Mouse (Mus musculus): ENCODE measurements at regions not wholly inside any gene's neighbourhood (a gene's known extent, or its start where the extent isn't known, plus 50 kb on each side); places are given as distances from the start of the nearest gene placed in this dataset.

GRCm38 (mm10) chr3:155373591-155373990, 280.4 kb downstream of the Lrriq3 start:
- H3K9ac ChIP-seq (replicated peaks), result no peak overlapping the region
- no peaks in the 10 kb centered on the region for H3K4me1 ChIP-seq
- no peak overlapping the region for H3K27ac ChIP-seq (replicated peaks)
- no peak overlapping the region for H3K4me3 ChIP-seq
- H3K9me3 ChIP-seq, result no peaks in the 10 kb centered on the region
- ATAC-seq (replicated peaks), result no peak
- H3K4me2 ChIP-seq (replicated peaks), result no peak overlapping the region
- no peaks in the 10 kb centered on the region for H3K36me3 ChIP-seq
- no peaks in the 10 kb centered on the region for H3K27me3 ChIP-seq
- WGBS, result 61% methylated on average over 1 of the region's 1 CpGs

- Histone ChIP-seq H3K9me3 (no peaks in the 10 kb centered on the region), H3K9ac (replicated peaks) (no peak overlapping the region), H3K4me3 (no peak overlapping the region), H3K36me3 (no peaks in the 10 kb centered on the region), H3K4me2 (replicated peaks) (no peak overlapping the region), H3K27ac (replicated peaks) (0 out of 2 replicates have a peak overlapping the region, but pooled peaks have one; percentile 8), H3K4me1 (no peaks in the 10 kb centered on the region), H3K27me3 (no peaks in the 10 kb centered on the region)
- ATAC-seq (replicated peaks), result peak; percentile 73
- 62% methylated on average over 4 of the region's 4 CpGs for whole genome bisulfite sequencing
Observed at GRCm38 (mm10) chr3:155381910-155382309, 288.7 kb downstream of the Lrriq3 start.

- H3K36me3 ChIP-seq, result no peaks in the 10 kb centered on the region
- H3K9ac ChIP-seq (replicated peaks), result no peak overlapping the region
- no peak overlapping the region for H3K27ac ChIP-seq (replicated peaks)
- H3K9me3 ChIP-seq, result no peaks in the 10 kb centered on the region
- H3K27me3 ChIP-seq, result no peaks in the 10 kb centered on the region
- 92% methylated on average over 2 of the region's 2 CpGs for WGBS
- H3K4me3 ChIP-seq, result no peak overlapping the region
- no peak for ATAC-seq (replicated peaks)
- no peaks in the 10 kb centered on the region for H3K4me1 ChIP-seq
- H3K4me2 ChIP-seq (replicated peaks), result no peak overlapping the region
Observed at GRCm38 (mm10) chr3:155382817-155383216, 289.6 kb downstream of the Lrriq3 start.

- WGBS, result 86% methylated on average over 5 of the region's 5 CpGs
- H3K27me3 ChIP-seq, result no peaks in the 10 kb centered on the region
- H3K4me1 ChIP-seq, result no peaks in the 10 kb centered on the region
- H3K27ac ChIP-seq (replicated peaks), result no peak overlapping the region
- H3K4me2 ChIP-seq (replicated peaks), result no peak overlapping the region
- no peaks in the 10 kb centered on the region for H3K36me3 ChIP-seq
- H3K9me3 ChIP-seq, result no peaks in the 10 kb centered on the region
- H3K4me3 ChIP-seq, result no peak overlapping the region
- H3K9ac ChIP-seq (replicated peaks), result no peak overlapping the region
- no peak for ATAC-seq (replicated peaks)
Observed at GRCm38 (mm10) chr3:155390666-155391065, 297.4 kb downstream of the Lrriq3 start.

GRCm38 (mm10) chr3:155396134-155396533, 302.9 kb downstream of the Lrriq3 start:
- Histone ChIP-seq H3K27ac (replicated peaks) (no peak overlapping the region), H3K4me3 (no peak overlapping the region), H3K27me3 (no peaks in the 10 kb centered on the region), H3K4me2 (replicated peaks) (no peak overlapping the region), H3K36me3 (no peaks in the 10 kb centered on the region), H3K4me1 (no peaks in the 10 kb centered on the region), H3K9ac (replicated peaks) (no peak overlapping the region), H3K9me3 (no peaks in the 10 kb centered on the region)
- ATAC-seq (replicated peaks), result no peak
- WGBS, result 90% methylated on average over 2 of the region's 2 CpGs

- H3K9me3 ChIP-seq, result no peaks in the 10 kb centered on the region
- H3K27me3 ChIP-seq, result no peaks in the 10 kb centered on the region
- no peak overlapping the region for H3K9ac ChIP-seq (replicated peaks)
- no peaks in the 10 kb centered on the region for H3K4me1 ChIP-seq
- no peak for ATAC-seq (replicated peaks)
- no peak overlapping the region for H3K4me3 ChIP-seq
- H3K27ac ChIP-seq (replicated peaks), result no peak overlapping the region
- WGBS, result 89% methylated on average over 1 of the region's 1 CpGs
- no peaks in the 10 kb centered on the region for H3K36me3 ChIP-seq
- H3K4me2 ChIP-seq (replicated peaks), result no peak overlapping the region
Observed at GRCm38 (mm10) chr3:155401763-155402162, 308.5 kb downstream of the Lrriq3 start.

GRCm38 (mm10) chr3:155408907-155409306, 315.7 kb downstream of the Lrriq3 start:
- WGBS, result 44% methylated on average over 2 of the region's 2 CpGs
- H3K27ac ChIP-seq (replicated peaks), result no peak overlapping the region
- no peaks in the 10 kb centered on the region for H3K36me3 ChIP-seq
- H3K9ac ChIP-seq (replicated peaks), result no peak overlapping the region
- H3K9me3 ChIP-seq, result no peaks in the 10 kb centered on the region
- H3K27me3 ChIP-seq, result no peaks in the 10 kb centered on the region
- ATAC-seq (replicated peaks), result no peak
- peaks cover 9% of the 10 kb centered on the region; the same call in 1 of the 2 replicates for H3K4me1 ChIP-seq
- H3K4me3 ChIP-seq, result no peak overlapping the region
- H3K4me2 ChIP-seq (replicated peaks), result no peak overlapping the region

- Histone ChIP-seq H3K4me3 (no peak overlapping the region), H3K27me3 (no peaks in the 10 kb centered on the region), H3K36me3 (no peaks in the 10 kb centered on the region), H3K9me3 (no peaks in the 10 kb centered on the region), H3K4me2 (replicated peaks) (no peak overlapping the region), H3K9ac (replicated peaks) (no peak overlapping the region), H3K27ac (replicated peaks) (no peak overlapping the region), H3K4me1 (peaks cover 9% of the 10 kb centered on the region; the same call in 1 of the 2 replicates)
- ATAC-seq (replicated peaks), result no peak
- WGBS, result 66% methylated on average over 2 of the region's 2 CpGs
Observed at GRCm38 (mm10) chr3:155409371-155409770, 316.1 kb downstream of the Lrriq3 start.

- no peaks in the 10 kb centered on the region for H3K27me3 ChIP-seq
- no peaks in the 10 kb centered on the region for H3K36me3 ChIP-seq
- whole genome bisulfite sequencing, result 80% methylated on average over 2 of the region's 2 CpGs
- ATAC-seq (replicated peaks), result peak; percentile 53; the same call in 1 of the 2 replicates
- no peak overlapping the region for H3K9ac ChIP-seq (replicated peaks)
- no peak overlapping the region for H3K4me3 ChIP-seq
- no peak overlapping the region for H3K27ac ChIP-seq (replicated peaks)
- H3K4me2 ChIP-seq (replicated peaks), result no peak overlapping the region
- H3K9me3 ChIP-seq, result no peaks in the 10 kb centered on the region
- peaks cover 9% of the 10 kb centered on the region; the same call in 1 of the 2 replicates for H3K4me1 ChIP-seq
Observed at GRCm38 (mm10) chr3:155409867-155410266, 316.6 kb downstream of the Lrriq3 start.

- Histone ChIP-seq H3K4me2 (replicated peaks) (no peak overlapping the region), H3K36me3 (no peaks in the 10 kb centered on the region), H3K4me1 (no peaks in the 10 kb centered on the region), H3K9ac (replicated peaks) (no peak overlapping the region), H3K27ac (replicated peaks) (peak overlapping the region; percentile 41), H3K9me3 (no peaks in the 10 kb centered on the region), H3K27me3 (no peaks in the 10 kb centered on the region), H3K4me3 (no peak overlapping the region)
- ATAC-seq (replicated peaks), result peak; percentile 62; the same call in 1 of the 2 replicates
- 78% methylated on average over 16 of the region's 16 CpGs for WGBS
Observed at GRCm38 (mm10) chr3:155459701-155460481, 366.7 kb downstream of the Lrriq3 start.

GRCm38 (mm10) chr3:155462095-155462494, 368.9 kb downstream of the Lrriq3 start:
- no peak for ATAC-seq (replicated peaks)
- WGBS, result 81% methylated on average over 4 of the region's 4 CpGs
- H3K36me3 ChIP-seq, result no peaks in the 10 kb centered on the region

GRCm38 (mm10) chr3:155470742-155471141, 377.5 kb downstream of the Lrriq3 start:
- Histone ChIP-seq H3K9ac (replicated peaks) (no peak overlapping the region), H3K27me3 (no peaks in the 10 kb centered on the region)
- 88% methylated on average over 2 of the region's 2 CpGs for WGBS

More at GRCm38 (mm10) chr3:155462095-155462494, 368.9 kb downstream of the Lrriq3 start:
- no peaks in the 10 kb centered on the region for H3K4me1 ChIP-seq
- no peak overlapping the region for H3K4me2 ChIP-seq (replicated peaks)
- no peak overlapping the region for H3K27ac ChIP-seq (replicated peaks)
- H3K4me3 ChIP-seq, result no peak overlapping the region
- no peaks in the 10 kb centered on the region for H3K9me3 ChIP-seq
- H3K9ac ChIP-seq (replicated peaks), result no peak overlapping the region
- H3K27me3 ChIP-seq, result no peaks in the 10 kb centered on the region

GRCm38 (mm10) chr3:155485487-155485886, 392.3 kb downstream of the Lrriq3 start:
- H3K9ac ChIP-seq (replicated peaks), result no peak overlapping the region
- no peaks in the 10 kb centered on the region for H3K27me3 ChIP-seq
- 69% methylated on average over 2 of the region's 2 CpGs for WGBS
- no peak overlapping the region for H3K4me3 ChIP-seq
- ATAC-seq (replicated peaks), result no peak
- H3K27ac ChIP-seq (replicated peaks), result no peak overlapping the region
- no peak overlapping the region for H3K4me2 ChIP-seq (replicated peaks)
- H3K4me1 ChIP-seq, result no peaks in the 10 kb centered on the region
- no peaks in the 10 kb centered on the region for H3K36me3 ChIP-seq
- no peaks in the 10 kb centered on the region for H3K9me3 ChIP-seq

More at GRCm38 (mm10) chr3:155470742-155471141, 377.5 kb downstream of the Lrriq3 start:
- no peaks in the 10 kb centered on the region for H3K9me3 ChIP-seq
- no peak for ATAC-seq (replicated peaks)
- H3K4me1 ChIP-seq, result no peaks in the 10 kb centered on the region
- H3K4me3 ChIP-seq, result no peak overlapping the region
- no peak overlapping the region for H3K4me2 ChIP-seq (replicated peaks)
- no peaks in the 10 kb centered on the region for H3K36me3 ChIP-seq
- H3K27ac ChIP-seq (replicated peaks), result no peak overlapping the region
